Mouse (Mus musculus) stomach, embryonic 16.5 days (tissue): Measurements from ENCODE around the gene Stk11. TPM values are rescaled to one million over a fixed set of nuclear protein-coding genes. Genes with fewer than 3 reads are reported as not detected.

Source experiments
- ATAC-seq: fragments of 200-750 bp; cut with Nextera tagmentation; 2 replicates; pipeline ENCODE4 v1.8.0; 2017; ENCODE audit warnings: moderate number of reproducible peaks, moderate TSS enrichment; ENCODE audit not compliant: insufficient read depth, low FRiP score
- H3K27ac ChIP-seq: fragments of 300-500 bp; sonication (generic); 2 replicates; pipeline ENCODE4 v1.5.1; 2014; ENCODE audit warnings: low read length
- H3K27me3 ChIP-seq: fragments of 300-500 bp; sonication (generic); 2 replicates; pipeline ENCODE4 v1.6.1; 2014; ENCODE audit warnings: low read length, control low read depth, mixed read lengths; ENCODE audit not compliant: control insufficient read depth, insufficient read depth
- H3K36me3 ChIP-seq: fragments of 300-500 bp; sonication (generic); 2 replicates; pipeline ENCODE4 v1.6.1; 2014; ENCODE audit warnings: low read length; ENCODE audit not compliant: control insufficient read depth, insufficient read depth
- H3K4me1 ChIP-seq: fragments of 300-500 bp; sonication (generic); 2 replicates; pipeline ENCODE4 v1.6.1; 2014; ENCODE audit warnings: low read length, control low read depth, mixed read lengths; ENCODE audit not compliant: control insufficient read depth, insufficient read depth
- H3K4me2 ChIP-seq: fragments of 300-500 bp; sonication (generic); 2 replicates; pipeline ENCODE4 v1.6.1; 2014; ENCODE audit warnings: low read depth, low read length, mixed read lengths
- H3K4me3 ChIP-seq: fragments of 300-500 bp; sonication (generic); replicated peaks from 2 replicates; pipeline ENCODE4 v1.5.1; 2014; ENCODE audit warnings: mild to moderate bottlenecking, low read length
- H3K9ac ChIP-seq: fragments of 300-500 bp; sonication (generic); 2 replicates; pipeline ENCODE4 v1.6.1; 2014; ENCODE audit warnings: low read length
- H3K9me3 ChIP-seq: fragments of 300-500 bp; sonication (generic); replicated peaks from 2 replicates; pipeline ENCODE4 v1.6.1; 2016; ENCODE audit warnings: low read length, control low read depth; ENCODE audit not compliant: control insufficient read depth
- WGBS: fragments of 180-500 bp; shearing (Covaris S2); extraction: QIAGEN DNeasy Blood & Tissue Kit; methylation state at CpG from one replicate; pipeline ENCODE4 v1.1.7; 2014; 5-methylcytosine and 5-hydroxymethylcytosine counted together
- polyA plus RNA-seq: library from polyadenylated mRNA; unstranded; fragments of >200 nt; fragmentation: Nextera tagmentation; extraction: Ambion mirVana; gene quantifications from 2 replicates; pipeline ENCODE4 v1.2.1, GENCODE M21; 2015

Stk11 gene
- polyA plus RNA-seq, 1 experiment from 2014 or later = 14.5 TPM

DNA sequence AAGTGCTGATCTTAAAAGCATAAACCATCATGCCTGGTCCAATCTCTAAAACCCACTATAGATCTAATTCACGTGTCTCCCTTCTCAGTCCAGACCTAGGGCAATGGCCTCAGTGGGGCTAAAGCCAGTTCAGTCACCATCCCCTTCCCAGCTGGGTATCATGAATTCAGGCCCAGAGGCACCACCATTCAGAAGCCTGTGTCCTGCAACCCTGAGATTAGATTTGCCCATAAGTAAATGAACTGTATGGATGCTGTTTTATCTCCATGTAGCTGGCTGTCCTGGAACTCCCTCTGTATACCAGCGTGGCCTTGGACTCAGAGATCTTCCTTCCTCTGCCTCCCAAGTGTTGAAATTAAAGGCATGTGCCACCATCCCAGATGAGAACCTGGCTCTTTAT is 12.6 kb upstream of the Stk11 start:
- H3K9me3 ChIP-seq = no peaks in the 10 kb centered on the region
- no peaks in the 10 kb centered on the region for H3K36me3 ChIP-seq
- H3K4me1 ChIP-seq = peaks cover 28% of the 10 kb centered on the region
- no peaks in the 10 kb centered on the region for H3K27me3 ChIP-seq
- no peak for ATAC-seq
- 78% methylated on average over 2 of the region's 2 CpGs for WGBS
- peak overlapping the region; percentile 95 for H3K9ac ChIP-seq
- H3K4me2 ChIP-seq = peak overlapping the region; percentile 86; the same call in 1 of the 2 replicates
- 0 out of 2 replicates have a peak overlapping the region, but pooled peaks have one; percentile 90 for H3K4me3 ChIP-seq
- peak overlapping the region; percentile 70; the same call in 1 of the 2 replicates for H3K27ac ChIP-seq

DNA sequence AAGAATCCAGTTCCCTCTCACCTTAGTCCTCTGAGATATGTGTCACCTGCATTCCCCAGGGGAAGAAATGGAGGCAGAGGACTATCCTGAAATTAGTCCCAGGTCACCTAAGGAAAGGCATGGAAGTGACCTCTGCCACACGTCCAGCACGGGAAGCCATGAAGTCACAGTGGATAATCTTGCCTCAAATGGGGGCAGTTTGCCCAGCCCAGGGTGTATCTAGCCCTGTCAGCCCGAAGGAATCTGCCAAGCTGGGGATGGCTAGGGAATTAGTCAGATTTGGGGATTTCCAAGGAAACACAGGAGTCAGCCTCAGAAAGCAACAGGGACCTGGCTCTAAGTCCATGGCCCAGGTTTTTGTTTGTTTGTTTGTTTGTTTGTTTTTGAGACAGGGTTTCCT is 11.4 kb upstream of the Stk11 start:
- H3K4me2 ChIP-seq = no peak overlapping the region
- H3K9me3 ChIP-seq = no peaks in the 10 kb centered on the region
- no peaks in the 10 kb centered on the region for H3K36me3 ChIP-seq
- ATAC-seq = no peak
- no peak overlapping the region for H3K4me3 ChIP-seq
- H3K9ac ChIP-seq = no peak overlapping the region
- H3K27me3 ChIP-seq = no peaks in the 10 kb centered on the region
- H3K4me1 ChIP-seq = peaks cover 23% of the 10 kb centered on the region
- H3K27ac ChIP-seq = no peak overlapping the region
- WGBS = 79% methylated on average over 3 of the region's 3 CpGs

DNA sequence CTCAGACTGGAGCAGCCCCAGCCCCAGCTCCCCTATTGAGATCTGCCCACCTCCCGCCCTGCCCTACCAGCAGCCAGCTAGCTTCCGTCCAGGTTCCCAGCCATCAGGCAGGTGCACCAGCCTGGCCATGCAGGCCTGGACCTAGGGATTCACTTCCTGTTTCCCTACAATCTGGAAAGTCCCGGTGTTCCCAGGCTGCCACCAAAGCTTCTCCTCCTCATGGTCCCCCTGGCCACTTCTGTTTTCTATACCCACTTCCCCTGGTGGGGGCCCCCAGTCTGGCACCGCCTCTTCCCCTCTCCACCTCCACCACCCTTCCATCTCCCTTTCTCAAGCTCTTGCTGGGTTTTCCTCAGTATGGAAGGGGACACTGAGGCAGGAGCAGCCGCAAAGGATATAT is 10.1 kb upstream of the Stk11 start, which contains the start of gene Sbno2:
TSS of gene Sbno2 (minus strand) at position 112 of the 400 bp plus-strand sequence.
- WGBS = 68% methylated on average over 5 of the region's 5 CpGs
- peak within 1 kb of the TSS; percentile 38 for H3K4me2 ChIP-seq

DNA sequence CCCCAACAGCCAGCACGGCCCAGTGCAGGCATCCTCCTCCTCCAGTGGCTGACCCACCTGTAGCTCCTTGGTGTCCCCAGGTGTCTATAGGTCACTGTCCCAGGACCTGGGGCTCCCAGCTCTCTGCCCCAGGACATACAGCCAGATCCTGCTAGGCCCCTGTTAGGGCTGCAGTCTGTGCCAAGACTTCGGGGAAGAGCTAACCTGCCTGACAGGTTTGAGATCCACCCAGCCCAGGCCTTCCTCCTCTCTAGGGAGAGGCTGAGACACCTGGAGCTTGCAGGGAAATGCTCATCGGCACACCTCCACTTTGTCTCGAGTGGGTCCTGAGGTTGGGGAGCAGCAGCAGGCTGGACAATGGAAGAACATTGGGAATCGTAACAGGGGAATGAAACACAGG is 9.7 kb upstream of the Stk11 start:
- Histone ChIP-seq H3K27ac (peak overlapping the region; percentile 88), H3K9ac (peak overlapping the region; percentile 63), H3K9me3 (no peaks in the 10 kb centered on the region), H3K4me1 (peaks cover 16% of the 10 kb centered on the region), H3K4me2 (peak overlapping the region; percentile 38), H3K27me3 (no peaks in the 10 kb centered on the region), H3K4me3 (peak overlapping the region; percentile 29), H3K36me3 (no peaks in the 10 kb centered on the region)
- 0 out of 2 replicates have a peak, but pooled peaks have one; percentile 38 for ATAC-seq
- WGBS = 52% methylated on average over 5 of the region's 5 CpGs

More for the DNA sequence above, 10.1 kb upstream of the Stk11 start, which contains the start of gene Sbno2:
- H3K27ac ChIP-seq = peak within 1 kb of the TSS; percentile 88
- H3K9me3 ChIP-seq = no peaks in the 10 kb centered on the region
- H3K27me3 ChIP-seq = no peaks in the 10 kb centered on the region
- peak within 1 kb of the TSS; percentile 63 for H3K9ac ChIP-seq
- no peaks in the 10 kb centered on the region for H3K36me3 ChIP-seq
- no peak for ATAC-seq
- peak within 1 kb of the TSS; percentile 29 for H3K4me3 ChIP-seq
- peaks cover 20% of the 10 kb centered on the region for H3K4me1 ChIP-seq

DNA sequence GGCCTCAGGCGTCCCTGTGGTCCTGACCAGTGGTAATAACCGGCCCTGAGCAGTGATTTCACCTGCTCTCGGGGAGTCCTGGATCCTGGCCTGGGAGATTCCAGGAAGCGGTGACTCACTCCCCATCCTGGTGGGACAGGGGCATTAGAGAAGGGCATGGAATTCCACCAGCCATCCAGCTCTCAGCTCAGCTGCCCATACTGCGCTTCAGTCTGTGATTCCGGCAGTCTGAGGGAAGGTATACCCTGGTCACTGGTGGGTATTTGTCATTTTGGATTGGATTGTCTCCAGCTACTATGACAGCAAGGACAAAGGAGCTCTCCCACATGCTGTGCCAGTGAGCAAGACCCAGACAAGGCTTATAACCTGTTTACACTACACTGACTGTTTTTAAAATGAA is 7.9 kb upstream of the Stk11 start:
- H3K27me3 ChIP-seq = no peaks in the 10 kb centered on the region
- 50% methylated on average over 6 of the region's 6 CpGs for WGBS
- H3K9ac ChIP-seq = no peak overlapping the region
- no peak overlapping the region for H3K27ac ChIP-seq
- H3K9me3 ChIP-seq = no peaks in the 10 kb centered on the region
- H3K4me3 ChIP-seq = no peak overlapping the region
- no peak overlapping the region for H3K4me2 ChIP-seq
- ATAC-seq = no peak
- H3K4me1 ChIP-seq = peaks cover 8% of the 10 kb centered on the region
- no peaks in the 10 kb centered on the region for H3K36me3 ChIP-seq

DNA sequence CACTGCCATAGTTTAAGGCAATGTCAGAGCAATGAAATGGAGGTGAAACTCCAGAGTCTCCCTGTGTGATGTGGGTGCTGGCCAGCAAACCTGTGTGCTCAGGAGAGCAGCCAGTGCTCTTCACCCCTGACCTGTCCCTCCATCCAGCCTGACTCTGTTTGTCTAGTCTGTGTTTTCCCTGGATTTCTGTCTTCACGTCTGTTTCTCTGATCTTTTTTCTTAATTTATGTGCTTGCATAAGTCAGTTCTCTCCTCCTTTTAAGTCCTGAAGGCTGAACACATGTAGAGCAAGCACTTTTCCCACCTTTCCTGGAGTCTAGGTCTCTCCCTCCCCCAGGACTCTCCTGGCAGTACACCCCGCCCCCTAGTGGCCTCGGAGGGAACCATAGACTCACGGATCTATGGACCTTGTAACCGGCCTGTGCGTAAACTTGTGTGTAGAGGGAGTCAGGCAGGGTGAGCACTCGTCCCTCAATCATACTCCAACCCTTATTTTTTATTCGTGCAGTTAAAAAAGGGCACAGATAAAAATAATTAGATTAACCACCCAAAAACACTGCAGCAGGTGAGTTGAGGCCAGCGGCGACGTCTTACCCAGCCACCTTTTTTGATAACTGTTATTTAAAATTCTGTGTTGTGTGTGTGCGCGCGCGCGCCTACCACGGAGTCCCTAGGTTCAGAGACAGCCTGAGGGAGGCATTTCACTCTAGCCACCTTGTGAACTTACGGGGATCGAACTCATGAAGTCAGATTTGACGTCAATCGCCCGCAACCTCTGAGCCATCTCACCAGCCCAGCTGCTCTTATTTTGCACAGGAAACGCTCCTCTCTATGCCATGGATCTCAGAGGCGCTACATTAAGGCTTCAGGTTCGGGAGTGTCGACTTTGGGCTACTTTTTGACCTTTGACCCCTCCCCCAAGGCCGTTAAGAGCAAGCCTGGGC is 990 bp upstream of the Stk11 start:
- WGBS = 4% methylated on average over 27 of the region's 27 CpGs
- Histone ChIP-seq H3K27ac (peak overlapping the region; percentile 95), H3K9ac (peak overlapping the region; percentile 82), H3K4me2 (peak overlapping the region; percentile 70), H3K27me3 (no peaks in the 10 kb centered on the region), H3K4me1 (peaks cover 27% of the 10 kb centered on the region), H3K36me3 (no peaks in the 10 kb centered on the region), H3K4me3 (peak overlapping the region; percentile 63), H3K9me3 (no peaks in the 10 kb centered on the region)
- ATAC-seq = peak; percentile 68

DNA sequence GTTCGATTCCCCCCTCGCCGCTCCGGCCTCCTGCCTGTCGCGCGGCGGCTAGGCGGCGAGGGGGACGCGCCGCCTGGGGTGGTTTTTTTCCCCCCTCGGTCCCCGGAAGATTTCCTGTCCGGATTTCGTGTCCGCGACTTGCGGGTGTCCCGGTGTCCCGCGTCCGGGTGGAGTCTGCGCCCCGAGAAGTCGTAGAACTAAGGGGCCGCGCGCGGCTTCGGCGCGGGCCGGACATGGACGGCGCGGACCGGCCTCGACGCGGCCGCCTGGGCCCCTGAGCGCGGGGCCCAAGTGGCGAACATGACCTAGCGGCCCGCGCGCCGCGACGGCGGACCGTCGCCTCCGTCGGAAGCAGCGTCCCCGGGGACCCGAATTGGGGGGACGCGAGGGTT is 337 bp downstream of the Stk11 start:
- peaks cover 27% of the 10 kb centered on the region for H3K4me1 ChIP-seq
- peak overlapping the region; percentile 92 for H3K4me3 ChIP-seq
- H3K9ac ChIP-seq = peak overlapping the region; percentile 86
- peak overlapping the region; percentile 95 for H3K4me2 ChIP-seq
- WGBS = 0% methylated on average over 63 of the region's 63 CpGs
- H3K9me3 ChIP-seq = no peaks in the 10 kb centered on the region
- no peaks in the 10 kb centered on the region for H3K36me3 ChIP-seq
- ATAC-seq = no peak
- H3K27me3 ChIP-seq = no peaks in the 10 kb centered on the region
- peak overlapping the region; percentile 85 for H3K27ac ChIP-seq

DNA sequence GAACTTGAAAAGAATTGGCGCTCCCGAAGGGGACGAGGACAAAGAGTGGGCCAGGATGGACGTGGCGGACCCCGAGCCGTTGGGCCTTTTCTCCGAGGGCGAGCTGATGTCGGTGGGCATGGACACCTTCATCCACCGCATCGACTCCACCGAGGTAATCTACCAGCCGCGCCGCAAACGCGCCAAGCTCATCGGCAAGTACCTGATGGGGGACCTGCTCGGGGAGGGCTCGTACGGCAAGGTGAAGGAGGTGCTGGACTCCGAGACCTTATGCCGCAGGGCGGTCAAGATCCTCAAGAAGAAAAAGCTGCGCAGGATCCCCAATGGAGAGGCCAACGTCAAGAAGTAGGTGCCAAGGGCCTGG is 942 bp downstream of the Stk11 start:
- ATAC-seq = no peak
- H3K4me3 ChIP-seq = peak overlapping the region; percentile 92
- H3K36me3 ChIP-seq = no peaks in the 10 kb centered on the region
- peak overlapping the region; percentile 86 for H3K9ac ChIP-seq
- no peaks in the 10 kb centered on the region for H3K27me3 ChIP-seq
- H3K4me1 ChIP-seq = peaks cover 27% of the 10 kb centered on the region
- WGBS = under 1% methylated on average over 27 of the region's 27 CpGs
- H3K27ac ChIP-seq = peak overlapping the region; percentile 85; the same call in 1 of the 2 replicates
- no peaks in the 10 kb centered on the region for H3K9me3 ChIP-seq
- peak overlapping the region; percentile 95 for H3K4me2 ChIP-seq
